In the genomic region with DNA sequence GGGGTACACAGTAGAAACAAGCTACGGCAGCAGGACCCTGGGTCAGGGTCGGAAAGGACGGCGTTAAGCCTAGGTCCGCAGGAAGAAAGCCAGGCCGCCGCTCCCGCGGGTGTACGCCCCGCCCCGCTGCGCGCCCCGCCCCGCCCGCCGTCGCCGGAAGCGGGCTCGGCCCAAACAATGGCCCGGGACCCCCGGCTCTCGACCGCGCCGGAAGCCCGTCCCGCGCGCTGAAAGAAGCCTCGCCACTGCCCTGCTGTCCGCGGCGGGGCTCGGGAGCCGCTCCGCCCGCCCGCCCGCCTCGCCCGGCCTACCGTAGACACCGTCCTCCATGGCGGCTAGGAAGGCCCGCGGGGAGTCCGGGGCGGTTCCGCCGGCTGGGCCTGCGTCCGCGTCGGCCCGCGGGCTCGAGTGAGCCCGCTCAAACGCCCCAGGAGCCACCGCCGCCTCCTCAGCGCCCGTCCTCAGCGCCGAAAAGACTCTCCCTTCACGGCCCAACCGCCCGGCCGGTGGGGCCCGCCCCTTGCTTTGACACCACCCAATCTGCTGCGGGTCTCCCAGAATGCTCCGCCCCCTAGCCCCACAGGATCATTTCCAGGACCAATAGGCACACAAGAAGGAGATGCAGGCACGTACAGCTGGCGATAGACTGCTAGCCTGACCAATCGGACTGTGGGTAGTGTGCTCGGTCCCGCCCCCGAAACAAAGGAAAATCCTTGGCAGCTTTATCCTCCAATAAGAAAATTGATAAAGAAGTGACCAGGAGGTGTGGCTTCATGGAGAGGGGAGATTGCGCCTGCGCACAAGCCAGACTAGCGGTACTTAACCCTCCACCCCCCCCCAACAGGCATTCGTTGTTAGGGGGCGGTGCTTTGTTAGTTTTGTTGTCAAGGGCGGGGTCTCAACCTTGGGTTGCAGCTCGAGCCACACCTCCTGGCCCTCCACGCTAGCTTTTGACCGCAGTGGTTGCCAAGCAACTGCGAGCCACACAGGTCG, we compare ENCODE assay signal across 8 mouse cellular contexts. TPM values are rescaled to one million over a fixed set of nuclear protein-coding genes. Genes with fewer than 3 reads are reported as not detected.
DNase-seq lines count a peak whose midpoint lies in the region; ATAC-seq and TF ChIP-seq lines count a peak whose summit lies in the region.

A gene (minus strand): TSS at position 795 of the 993 bp plus-strand sequence.

- peak within 1 kb of the TSS; percentile 97 for H3K4me3 ChIP-seq in ES-Bruce4 (ENCODE audit: low read depth, low read length)
- H3K4me3 ChIP-seq in forebrain, embryonic 13.5 days: peak within 1 kb of the TSS; percentile 78
- H3K4me3 ChIP-seq in liver, postnatal 0 days (ENCODE audit: low read depth, low read length): peak within 1 kb of the TSS; percentile 96
- peak within 1 kb of the TSS; percentile 96 for H3K4me3 ChIP-seq in neural tube, embryonic 14.5 days (ENCODE audit: low read depth, low read length)

- H3K36me3 ChIP-seq in ES-Bruce4 (ENCODE audit: control insufficient read depth, insufficient read depth, low read length, poor library complexity, severe bottlenecking): peaks cover 29% of the 10 kb centered on the region
- H3K36me3 ChIP-seq in forebrain, embryonic 13.5 days (ENCODE audit: poor library complexity, severe bottlenecking): peaks cover 39% of the 10 kb centered on the region
- peaks cover 36% of the 10 kb centered on the region for H3K36me3 ChIP-seq in liver, postnatal 0 days (replicated peaks; ENCODE audit: insufficient read depth, low read length)
- peaks cover 38% of the 10 kb centered on the region for H3K36me3 ChIP-seq in neural tube, embryonic 14.5 days (ENCODE audit: control insufficient read depth, insufficient read depth, low read length)

- H3K4me1 ChIP-seq in ES-Bruce4 (ENCODE audit: control insufficient read depth, insufficient read depth, low read length): no peaks in the 10 kb centered on the region
- peaks cover 33% of the 10 kb centered on the region for H3K4me1 ChIP-seq in forebrain, embryonic 13.5 days
- H3K4me1 ChIP-seq in liver, postnatal 0 days (ENCODE audit: insufficient read depth): peaks cover 12% of the 10 kb centered on the region
- peaks cover 23% of the 10 kb centered on the region for H3K4me1 ChIP-seq in neural tube, embryonic 14.5 days (ENCODE audit: control insufficient read depth, insufficient read depth, low read length)

- peak within 1 kb of the TSS; percentile 48 for H3K27ac ChIP-seq in ES-Bruce4 (ENCODE audit: insufficient read depth, low read length)
- H3K27ac ChIP-seq in forebrain, embryonic 13.5 days: peak within 1 kb of the TSS; percentile 99
- H3K27ac ChIP-seq in liver, postnatal 0 days (ENCODE audit: low read depth): peak within 1 kb of the TSS; percentile 98
- H3K27ac ChIP-seq in neural tube, embryonic 14.5 days (ENCODE audit: low read depth, low read length): peak within 1 kb of the TSS; percentile 100

- peak; percentile 12 for TF ChIP-seq POLR2A in ES-Bruce4 (IDR thresholded peaks at IDR 0.05; ENCODE audit: insufficient read depth, low read length)

- no peaks in the 10 kb centered on the region for H3K27me3 ChIP-seq in ES-Bruce4 (ENCODE audit: control insufficient read depth, insufficient read depth, low read length, poor library complexity, severe bottlenecking)
- H3K27me3 ChIP-seq in forebrain, embryonic 13.5 days: peaks cover 7% of the 10 kb centered on the region; the same call in 1 of the 2 replicates
- H3K27me3 ChIP-seq in liver, postnatal 0 days (ENCODE audit: insufficient read depth, low read length): no peaks in the 10 kb centered on the region
- no peaks in the 10 kb centered on the region for H3K27me3 ChIP-seq in neural tube, embryonic 14.5 days (ENCODE audit: control insufficient read depth, insufficient read depth, low read length)

- H3K9me3 ChIP-seq in ES-Bruce4 (replicated peaks; ENCODE audit: control insufficient read depth, insufficient read depth, low read length, poor library complexity, severe bottlenecking): no peaks in the 10 kb centered on the region
- H3K9me3 ChIP-seq in forebrain, embryonic 13.5 days (replicated peaks): no peaks in the 10 kb centered on the region
- no peaks in the 10 kb centered on the region for H3K9me3 ChIP-seq in liver, postnatal 0 days (ENCODE audit: low read length)
- H3K9me3 ChIP-seq in neural tube, embryonic 14.5 days (ENCODE audit: control insufficient read depth, low read length): no peaks in the 10 kb centered on the region

- intact Hi-C loops in heart, postnatal 10 days (cut with DNase I): no loop called here

- no peak for TF ChIP-seq EP300 in ES-Bruce4 (IDR thresholded peaks at IDR 0.05; ENCODE audit: insufficient read depth, low read depth, low read length)
- TF ChIP-seq EP300 in liver, postnatal 0 days (IDR thresholded peaks at IDR 0.05; ENCODE audit: low read depth): no peak

- DNase-seq in heart, postnatal 10 days: peak; percentile 99 to 100
- peak; percentile 99 for DNase-seq in large intestine, adult 2 months (ENCODE audit: low read depth, low spot score)
- peak; percentile 98 for DNase-seq in liver, postnatal 0 days
- peak; percentile 99 for DNase-seq in testis, postnatal 10 days (ENCODE audit: low spot score)

- peak; percentile 96 for ATAC-seq in cerebellum, adult (ENCODE audit: insufficient number of reproducible peaks, low FRiP score, low TSS enrichment)
- ATAC-seq in forebrain, embryonic 13.5 days: peak; percentile 98
- peak; percentile 99 for ATAC-seq in liver, postnatal 0 days
- ATAC-seq in neural tube, embryonic 14.5 days (ENCODE audit: low read depth): peak; percentile 98

- WGBS in forebrain, embryonic 13.5 days: under 1% methylated on average over 56 of the region's 92 CpGs
- WGBS in large intestine, adult 2 months: under 1% methylated on average over 92 of the region's 92 CpGs
- under 1% methylated on average over 46 of the region's 92 CpGs for WGBS in liver, postnatal 0 days (ENCODE audit: insufficient replicate concordance)
- under 1% methylated on average over 79 of the region's 92 CpGs for WGBS in neural tube, embryonic 14.5 days

- H3K4me2 ChIP-seq in forebrain, embryonic 13.5 days: peak within 1 kb of the TSS; percentile 92
- H3K4me2 ChIP-seq in liver, postnatal 0 days (ENCODE audit: low read depth, low read length): peak within 1 kb of the TSS; percentile 91
- peak within 1 kb of the TSS; percentile 95 for H3K4me2 ChIP-seq in neural tube, embryonic 14.5 days (ENCODE audit: low read depth, low read length)

- no peak for TF ChIP-seq CTCF in ES-Bruce4 (IDR thresholded peaks at IDR 0.05; ENCODE audit: low read depth, low read length)
- TF ChIP-seq CTCF in liver, postnatal 0 days (IDR thresholded peaks at IDR 0.05; ENCODE audit: low read depth): no peak

- H3K9ac ChIP-seq in ES-Bruce4 (ENCODE audit: low read depth, poor library complexity, severe bottlenecking): peak within 1 kb of the TSS; percentile 93
- peak within 1 kb of the TSS; percentile 92 for H3K9ac ChIP-seq in forebrain, embryonic 13.5 days
- H3K9ac ChIP-seq in liver, postnatal 0 days (replicated peaks): peak within 1 kb of the TSS; percentile 98
- H3K9ac ChIP-seq in neural tube, embryonic 14.5 days (replicated peaks; ENCODE audit: low read depth, low read length): peak within 1 kb of the TSS; percentile 99

RNA-seq across cellular contexts. Expression of the gene that starts here (rescaled TPM):
- 75.1 and 75.8 TPM in 2 replicates for polyA plus RNA-seq in ES-Bruce4 (2011; ENCODE audit: insufficient read depth, insufficient read length, low read depth, missing spikeins)
- 314 and 335 TPM in 2 replicates for polyA plus RNA-seq in forebrain, embryonic 13.5 days (2015; fragmentation: Nextera tagmentation; extraction: Ambion mirVana)
- 10 to 100 TPM; 91.1 to 95.1 TPM for total RNA-seq in heart, postnatal 10 days (2021)
- 39.6 and 49.1 TPM in 2 replicates for polyA plus RNA-seq in large intestine, adult 2 months (2012; rRNA removed)
- polyA plus RNA-seq in liver, postnatal 0 days (2015; fragmentation: Nextera tagmentation; extraction: Ambion mirVana): 21.4 and 24.2 TPM in 2 replicates
- polyA plus RNA-seq in neural tube, embryonic 14.5 days (2014; fragmentation: Nextera tagmentation; extraction: Ambion mirVana): 223 and 266 TPM in 2 replicates

Comparison
In these comparisons a context has a peak if more than half of its experiments do, and no peak if none do; other contexts are left out.
1. Peak in every context shown above with its lines: DNase-seq, ATAC-seq, H3K4me3 ChIP-seq and H3K27ac ChIP-seq.
2. H3K27ac ChIP-seq: peak in every context shown above with its lines; median percentile 100 in neural tube, embryonic 14.5 days; 99 in forebrain, embryonic 13.5 days; 98 in liver, postnatal 0 days; 48 in ES-Bruce4.